Mouse (Mus musculus): ENCODE measurements around the gene Mypn. TPM values are rescaled to one million over a fixed set of nuclear protein-coding genes. Genes with fewer than 3 reads are reported as not detected.

Gene Mypn
- polyA plus RNA-seq, 1 experiment from 2014 or later = not detected

DNA sequence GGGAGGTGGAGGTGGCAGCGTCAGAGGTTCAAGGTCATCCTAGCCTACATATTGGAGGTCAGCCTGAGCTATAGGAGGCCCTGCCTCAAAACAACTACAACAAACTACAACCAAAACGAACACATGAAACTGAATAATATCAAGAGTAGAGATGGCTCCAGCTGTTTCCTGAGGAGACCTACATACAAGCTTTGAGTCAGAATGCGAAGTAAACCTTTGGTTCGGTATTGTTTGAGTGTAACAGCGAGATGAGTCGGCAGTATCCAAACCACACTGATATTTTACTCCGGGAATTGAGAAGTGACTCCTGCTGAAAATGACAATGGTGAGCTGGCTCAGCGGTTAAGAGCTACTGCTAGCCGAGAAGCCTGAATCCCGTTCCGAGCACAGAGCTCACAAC is 34.2 kb downstream of the Mypn start:
- ATAC-seq (replicated peaks; ENCODE audit: low FRiP score) (no peak), DNase-seq (ENCODE audit: low spot score) (no peak)
- WGBS = 93% methylated on average over 11 of the region's 11 CpGs
- H3K27me3 ChIP-seq (ENCODE audit: control insufficient read depth, insufficient read depth, low read length) = no peaks in the 10 kb centered on the region
- H3K27ac ChIP-seq (ENCODE audit: low read depth, low read length) = no peak overlapping the region
- no peak overlapping the region for H3K4me3 ChIP-seq (ENCODE audit: low read depth, low read length)
- no peaks in the 10 kb centered on the region for H3K4me1 ChIP-seq (replicated peaks; ENCODE audit: control insufficient read depth, insufficient read depth, low read length)
- H3K9me3 ChIP-seq (ENCODE audit: control insufficient read depth, low read length) = no peaks in the 10 kb centered on the region
- H3K4me2 ChIP-seq (ENCODE audit: low read depth, low read length, severe bottlenecking) = no peak overlapping the region
- H3K9ac ChIP-seq (ENCODE audit: low read length) = no peak overlapping the region
- H3K36me3 ChIP-seq (ENCODE audit: control insufficient read depth, insufficient read depth, low read length) = no peaks in the 10 kb centered on the region

DNA sequence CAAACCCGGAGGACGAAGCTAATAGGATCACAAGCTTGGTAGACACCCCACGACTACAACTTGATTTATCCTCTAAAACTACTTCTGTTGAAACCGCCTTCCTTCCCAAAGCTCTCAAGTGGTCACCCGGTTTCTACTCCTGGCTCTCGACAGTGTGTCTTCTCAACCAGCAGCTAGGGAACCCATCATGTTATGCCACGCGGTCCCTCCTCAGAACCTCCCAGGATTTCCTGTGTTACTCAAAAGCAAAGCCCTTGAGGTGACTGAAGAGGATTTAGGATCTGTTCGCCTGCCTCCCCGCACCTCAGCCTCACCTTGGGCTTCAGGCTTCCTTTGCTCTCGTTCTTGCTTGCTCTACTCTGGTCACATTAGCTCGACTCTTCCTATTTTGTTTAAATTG is 35.6 kb downstream of the Mypn start:
- WGBS = 91% methylated on average over 12 of the region's 12 CpGs
- H3K9ac ChIP-seq (ENCODE audit: low read length) = no peak overlapping the region
- DNase-seq (ENCODE audit: low spot score) = no peak
- H3K27ac ChIP-seq (ENCODE audit: low read depth, low read length) = no peak overlapping the region
- no peaks in the 10 kb centered on the region for H3K27me3 ChIP-seq (ENCODE audit: control insufficient read depth, insufficient read depth, low read length)
- H3K4me1 ChIP-seq (replicated peaks; ENCODE audit: control insufficient read depth, insufficient read depth, low read length) = no peaks in the 10 kb centered on the region
- H3K4me3 ChIP-seq (ENCODE audit: low read depth, low read length) = no peak overlapping the region
- H3K4me2 ChIP-seq (ENCODE audit: low read depth, low read length, severe bottlenecking) = no peak overlapping the region
- no peaks in the 10 kb centered on the region for H3K36me3 ChIP-seq (ENCODE audit: control insufficient read depth, insufficient read depth, low read length)
- no peak for ATAC-seq (replicated peaks; ENCODE audit: low FRiP score)
- H3K9me3 ChIP-seq (ENCODE audit: control insufficient read depth, low read length) = no peaks in the 10 kb centered on the region

DNA sequence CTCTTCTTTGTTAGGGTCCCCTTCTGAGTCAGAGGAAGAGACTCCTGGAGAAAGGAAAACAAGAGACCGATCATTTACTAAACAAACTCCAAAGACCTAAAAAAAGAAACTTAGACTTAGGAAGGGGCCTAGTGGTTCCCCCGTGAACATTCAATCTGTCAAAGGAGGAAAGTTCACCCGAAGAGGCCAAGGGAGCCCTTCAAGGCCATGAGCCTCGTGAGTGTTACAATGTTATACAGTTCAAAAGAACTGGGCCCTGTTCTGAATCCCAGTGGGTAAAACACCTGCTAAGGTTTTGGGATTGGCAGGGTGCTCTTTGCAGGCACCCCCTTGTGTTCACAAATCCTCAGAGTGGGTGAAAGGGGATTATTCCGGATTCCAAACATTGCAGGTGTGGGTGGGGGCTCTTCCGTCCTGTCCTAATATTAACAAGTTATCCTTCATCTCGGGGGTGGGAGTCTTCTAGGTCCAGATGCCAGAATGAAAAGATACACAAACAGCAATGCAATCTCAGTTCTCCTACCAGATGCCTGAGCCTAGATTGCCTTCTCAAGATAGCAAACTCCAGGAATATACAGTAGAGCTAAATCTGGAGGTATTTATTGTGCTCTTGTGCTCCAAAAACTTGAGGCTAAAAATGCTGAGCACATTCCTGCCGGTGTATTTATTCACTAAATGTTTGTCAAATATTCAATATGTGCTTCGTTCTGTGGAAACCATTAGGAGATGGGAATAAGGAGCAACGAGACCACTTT is 36.3 kb downstream of the Mypn start:
- H3K4me1 ChIP-seq (replicated peaks; ENCODE audit: control insufficient read depth, insufficient read depth, low read length) = no peaks in the 10 kb centered on the region
- ATAC-seq (replicated peaks; ENCODE audit: low FRiP score) (no peak), DNase-seq (ENCODE audit: low spot score) (no peak)
- WGBS = 85% methylated on average over 10 of the region's 10 CpGs
- no peak overlapping the region for H3K27ac ChIP-seq (ENCODE audit: low read depth, low read length)
- no peaks in the 10 kb centered on the region for H3K27me3 ChIP-seq (ENCODE audit: control insufficient read depth, insufficient read depth, low read length)
- H3K36me3 ChIP-seq (ENCODE audit: control insufficient read depth, insufficient read depth, low read length) = no peaks in the 10 kb centered on the region
- no peak overlapping the region for H3K4me2 ChIP-seq (ENCODE audit: low read depth, low read length, severe bottlenecking)
- H3K4me3 ChIP-seq (ENCODE audit: low read depth, low read length) = no peak overlapping the region
- no peaks in the 10 kb centered on the region for H3K9me3 ChIP-seq (ENCODE audit: control insufficient read depth, low read length)
- H3K9ac ChIP-seq (ENCODE audit: low read length) = no peak overlapping the region

DNA sequence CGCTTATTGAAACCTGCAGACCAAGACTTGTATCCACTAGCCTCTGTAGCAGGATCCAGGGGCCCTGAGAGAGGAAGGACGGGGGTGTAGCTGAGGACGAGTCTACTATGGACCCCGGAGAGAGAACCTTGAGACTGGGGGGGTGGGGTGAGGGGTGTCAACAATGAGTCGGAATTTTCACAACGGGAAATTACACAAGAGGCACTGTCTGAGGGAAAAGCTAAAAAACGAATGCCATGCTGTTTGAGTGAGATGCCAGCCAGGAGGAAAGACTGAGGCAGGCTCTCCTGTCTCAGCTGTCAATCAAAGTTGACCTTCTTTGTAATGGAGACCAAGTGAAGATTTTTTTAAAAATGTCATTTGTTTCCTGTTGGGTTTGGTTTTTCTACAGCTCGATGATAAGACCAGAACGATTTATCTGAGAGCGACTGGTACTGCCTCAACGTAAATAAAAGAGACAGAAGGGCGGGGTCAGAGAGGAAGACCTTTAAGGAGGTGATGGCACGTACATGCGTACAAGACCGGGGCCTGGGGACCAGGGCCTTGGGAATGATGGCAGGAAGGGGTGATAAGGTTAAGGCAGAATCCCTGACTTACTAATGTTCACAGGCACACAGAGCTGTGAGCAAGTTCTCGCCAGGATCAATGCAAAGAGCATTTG is 37.9 kb downstream of the Mypn start:
- Histone ChIP-seq H3K36me3 (ENCODE audit: control insufficient read depth, insufficient read depth, low read length) (no peaks in the 10 kb centered on the region), H3K9me3 (ENCODE audit: control insufficient read depth, low read length) (no peaks in the 10 kb centered on the region), H3K9ac (ENCODE audit: low read length) (no peak overlapping the region), H3K27me3 (ENCODE audit: control insufficient read depth, insufficient read depth, low read length) (no peaks in the 10 kb centered on the region), H3K27ac (ENCODE audit: low read depth, low read length) (no peak overlapping the region), H3K4me1 (replicated peaks; ENCODE audit: control insufficient read depth, insufficient read depth, low read length) (no peaks in the 10 kb centered on the region), H3K4me3 (ENCODE audit: low read depth, low read length) (no peak overlapping the region), H3K4me2 (ENCODE audit: low read depth, low read length, severe bottlenecking) (no peak overlapping the region)
- no peak for ATAC-seq (replicated peaks; ENCODE audit: low FRiP score)
- no peak for DNase-seq (ENCODE audit: low spot score)
- 90% methylated on average over 16 of the region's 16 CpGs for WGBS

DNA sequence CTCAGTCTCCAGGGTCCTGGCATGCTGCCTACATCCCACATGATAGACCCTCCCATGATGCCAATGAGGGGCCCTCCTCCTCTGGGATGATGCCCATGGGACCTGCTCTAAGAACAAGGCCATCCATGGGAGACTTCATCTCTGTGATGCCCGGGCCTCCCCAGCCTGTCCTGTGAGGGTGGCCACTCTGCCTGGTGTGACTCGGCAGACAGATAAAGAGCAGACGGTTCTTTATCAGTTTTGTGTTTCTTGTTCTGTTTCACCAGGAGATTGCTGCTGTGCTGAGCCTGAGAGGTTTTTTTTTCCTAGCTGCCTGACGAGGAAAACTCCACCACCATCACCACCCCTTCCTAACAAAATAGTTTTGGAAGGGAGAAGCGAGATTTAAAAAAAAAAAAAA is 42.5 kb downstream of the Mypn start:
- no peak for ATAC-seq (replicated peaks; ENCODE audit: low FRiP score)
- no peak for DNase-seq (ENCODE audit: low spot score)
- Histone ChIP-seq H3K27ac (ENCODE audit: low read depth, low read length) (no peak overlapping the region), H3K9ac (ENCODE audit: low read length) (no peak overlapping the region), H3K9me3 (ENCODE audit: control insufficient read depth, low read length) (no peaks in the 10 kb centered on the region), H3K36me3 (ENCODE audit: control insufficient read depth, insufficient read depth, low read length) (no peaks in the 10 kb centered on the region), H3K4me3 (ENCODE audit: low read depth, low read length) (no peak overlapping the region), H3K27me3 (ENCODE audit: control insufficient read depth, insufficient read depth, low read length) (no peaks in the 10 kb centered on the region), H3K4me2 (ENCODE audit: low read depth, low read length, severe bottlenecking) (no peak overlapping the region), H3K4me1 (replicated peaks; ENCODE audit: control insufficient read depth, insufficient read depth, low read length) (no peaks in the 10 kb centered on the region)
- 77% methylated on average over 5 of the region's 5 CpGs for WGBS

DNA sequence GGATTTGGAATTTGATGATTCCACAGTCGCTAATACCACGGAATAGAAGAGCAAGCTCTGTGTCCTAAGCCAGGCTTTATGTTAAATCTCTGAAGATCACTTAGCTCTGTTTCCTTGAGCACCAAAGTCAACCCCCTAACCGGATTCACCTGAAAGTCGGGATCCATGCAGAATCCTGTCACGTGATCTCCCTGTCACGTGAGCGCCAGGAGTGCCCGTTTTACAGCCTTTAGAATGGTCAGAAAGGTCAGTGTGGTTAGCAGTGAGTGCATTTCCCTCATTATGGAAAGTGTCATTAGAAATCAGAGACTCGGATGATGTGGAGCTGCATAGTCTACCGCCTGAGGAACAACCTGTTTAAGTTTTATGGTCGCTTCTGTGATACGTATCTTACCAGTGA is 43.1 kb downstream of the Mypn start:
- Histone ChIP-seq H3K9me3 (ENCODE audit: control insufficient read depth, low read length) (no peaks in the 10 kb centered on the region), H3K9ac (ENCODE audit: low read length) (no peak overlapping the region), H3K4me1 (replicated peaks; ENCODE audit: control insufficient read depth, insufficient read depth, low read length) (no peaks in the 10 kb centered on the region), H3K4me2 (ENCODE audit: low read depth, low read length, severe bottlenecking) (no peak overlapping the region), H3K4me3 (ENCODE audit: low read depth, low read length) (no peak overlapping the region), H3K27ac (ENCODE audit: low read depth, low read length) (no peak overlapping the region), H3K27me3 (ENCODE audit: control insufficient read depth, insufficient read depth, low read length) (no peaks in the 10 kb centered on the region), H3K36me3 (ENCODE audit: control insufficient read depth, insufficient read depth, low read length) (no peaks in the 10 kb centered on the region)
- whole genome bisulfite sequencing = 80% methylated on average over 12 of the region's 12 CpGs
- ATAC-seq (replicated peaks; ENCODE audit: low FRiP score) = no peak
- no peak for DNase-seq (ENCODE audit: low spot score)

DNA sequence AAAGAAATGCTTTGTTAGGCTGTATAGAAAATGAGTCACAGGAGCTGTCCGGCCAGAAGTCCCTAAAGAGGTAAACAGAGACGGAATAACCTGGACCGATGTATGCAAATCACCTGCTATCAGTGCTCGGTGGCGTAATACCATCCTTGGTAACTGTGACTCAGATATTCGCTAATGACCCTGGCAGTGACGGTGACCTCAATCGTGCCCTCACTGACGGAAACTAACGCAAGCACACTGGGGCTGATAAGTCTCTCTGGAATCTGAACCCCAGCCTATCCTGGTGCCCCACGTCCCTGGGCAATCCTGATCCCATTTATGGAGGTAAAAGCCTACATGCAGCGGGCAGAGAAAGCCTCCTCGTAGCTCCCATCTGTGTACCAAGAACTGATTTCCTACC is 45.6 kb downstream of the Mypn start:
- no peak overlapping the region for H3K4me2 ChIP-seq (ENCODE audit: low read depth, low read length, severe bottlenecking)
- DNase-seq (ENCODE audit: low spot score) = no peak
- no peaks in the 10 kb centered on the region for H3K36me3 ChIP-seq (ENCODE audit: control insufficient read depth, insufficient read depth, low read length)
- no peaks in the 10 kb centered on the region for H3K9me3 ChIP-seq (ENCODE audit: control insufficient read depth, low read length)
- H3K27ac ChIP-seq (ENCODE audit: low read depth, low read length) = no peak overlapping the region
- ATAC-seq (replicated peaks; ENCODE audit: low FRiP score) = no peak
- no peaks in the 10 kb centered on the region for H3K4me1 ChIP-seq (replicated peaks; ENCODE audit: control insufficient read depth, insufficient read depth, low read length)
- H3K4me3 ChIP-seq (ENCODE audit: low read depth, low read length) = no peak overlapping the region
- no peak overlapping the region for H3K9ac ChIP-seq (ENCODE audit: low read length)
- WGBS = 83% methylated on average over 13 of the region's 13 CpGs
- no peaks in the 10 kb centered on the region for H3K27me3 ChIP-seq (ENCODE audit: control insufficient read depth, insufficient read depth, low read length)

DNA sequence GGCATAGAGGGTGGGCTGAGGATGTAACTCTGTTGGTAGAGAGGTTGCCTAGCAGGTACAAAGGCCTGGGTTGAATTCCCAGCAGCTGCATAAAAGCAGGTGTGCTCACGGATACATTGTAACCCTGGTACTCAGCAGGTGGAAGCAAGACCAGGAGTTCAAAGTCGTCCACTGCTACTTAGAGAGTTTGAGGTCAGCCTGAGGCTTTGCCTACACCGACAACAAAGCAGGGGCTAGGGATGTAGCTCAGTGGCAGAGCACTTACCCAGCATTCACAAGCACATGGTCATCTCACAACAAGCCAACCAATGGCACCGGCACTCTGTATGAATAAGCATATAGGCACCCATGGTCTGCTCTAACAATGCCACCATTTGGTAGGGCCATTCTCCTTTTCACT is 46.3 kb downstream of the Mypn start:
- H3K4me1 ChIP-seq (replicated peaks; ENCODE audit: control insufficient read depth, insufficient read depth, low read length) = no peaks in the 10 kb centered on the region
- no peak overlapping the region for H3K27ac ChIP-seq (ENCODE audit: low read depth, low read length)
- DNase-seq (ENCODE audit: low spot score) = no peak
- no peak overlapping the region for H3K4me3 ChIP-seq (ENCODE audit: low read depth, low read length)
- H3K36me3 ChIP-seq (ENCODE audit: control insufficient read depth, insufficient read depth, low read length) = no peaks in the 10 kb centered on the region
- ATAC-seq (replicated peaks; ENCODE audit: low FRiP score) = no peak
- 83% methylated on average over 4 of the region's 4 CpGs for WGBS
- H3K9ac ChIP-seq (ENCODE audit: low read length) = no peak overlapping the region
- H3K4me2 ChIP-seq (ENCODE audit: low read depth, low read length, severe bottlenecking) = no peak overlapping the region
- no peaks in the 10 kb centered on the region for H3K27me3 ChIP-seq (ENCODE audit: control insufficient read depth, insufficient read depth, low read length)
- no peaks in the 10 kb centered on the region for H3K9me3 ChIP-seq (ENCODE audit: control insufficient read depth, low read length)

DNA sequence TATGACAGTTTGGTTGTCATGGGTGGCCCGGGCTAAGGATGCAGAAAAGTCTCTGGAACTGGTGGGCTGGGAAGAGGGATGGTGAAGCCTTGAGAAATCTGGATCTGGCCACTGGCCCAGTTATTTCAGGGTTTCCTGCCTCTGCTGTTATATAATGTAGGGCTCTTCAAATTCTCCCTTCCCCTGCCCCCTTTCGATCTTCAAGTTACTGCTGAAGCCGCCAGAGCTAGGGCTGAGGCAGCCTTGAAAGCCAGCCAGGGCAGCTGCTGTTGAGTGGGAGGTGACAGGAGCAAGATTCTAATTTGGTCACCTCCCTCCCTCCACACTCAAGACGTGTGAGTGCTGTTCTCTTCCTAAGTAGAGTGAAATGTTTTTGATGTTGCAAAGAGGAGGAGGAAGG is 46.8 kb downstream of the Mypn start:
- Histone ChIP-seq H3K36me3 (ENCODE audit: control insufficient read depth, insufficient read depth, low read length) (no peaks in the 10 kb centered on the region), H3K27me3 (ENCODE audit: control insufficient read depth, insufficient read depth, low read length) (no peaks in the 10 kb centered on the region), H3K4me2 (ENCODE audit: low read depth, low read length, severe bottlenecking) (no peak overlapping the region), H3K4me1 (replicated peaks; ENCODE audit: control insufficient read depth, insufficient read depth, low read length) (no peaks in the 10 kb centered on the region), H3K27ac (ENCODE audit: low read depth, low read length) (no peak overlapping the region), H3K9me3 (ENCODE audit: control insufficient read depth, low read length) (no peaks in the 10 kb centered on the region), H3K9ac (ENCODE audit: low read length) (no peak overlapping the region), H3K4me3 (ENCODE audit: low read depth, low read length) (no peak overlapping the region)
- 78% methylated on average over 4 of the region's 4 CpGs for WGBS
- no peak for DNase-seq (ENCODE audit: low spot score)
- ATAC-seq (replicated peaks; ENCODE audit: low FRiP score) = no peak

All from forebrain, embryonic 11.5 days (tissue).